Mouse (Mus musculus) liver, embryonic 14.5 days (tissue): ENCODE data around the gene Prkcb.

Source experiments
- CTCF ChIP-seq: IDR thresholded peaks from 2 replicates; pipeline ENCODE4 v1.5.1; 2016; ENCODE audit warnings: antibody characterized with exemption, low read depth, control low read depth
- EP300 ChIP-seq: IDR thresholded peaks from 2 replicates; pipeline ENCODE4 v1.6.1; 2016; ENCODE audit warnings: antibody characterized with exemption, low read depth

GRCm38 (mm10) chr7:122383260-122383659 lies 94.7 kb downstream of the Prkcb start:
- TF ChIP-seq EP300 = no peak
- TF ChIP-seq CTCF = no peak
